Mouse (Mus musculus) brown adipose tissue, adult 24 weeks (tissue): ENCODE results near the gene Epb41l2. TPM values are rescaled to one million over a fixed set of nuclear protein-coding genes. Genes with fewer than 3 reads are reported as not detected.

Experiments
- H3K27ac ChIP-seq: fragments of 200-500 bp; replicated peaks from 2 replicates; pipeline ENCODE4 v1.5.1; 2012; ENCODE audit warnings: low read depth, mild to moderate bottlenecking, low read length
- H3K4me1 ChIP-seq: fragments of 200-500 bp; 2 replicates; pipeline ENCODE4 v1.6.1; 2012; ENCODE audit warnings: low read length, mixed read lengths; ENCODE audit not compliant: control insufficient read depth, insufficient read depth, insufficient read length
- H3K4me3 ChIP-seq: fragments of 200-500 bp; 2 replicates; pipeline ENCODE4 v1.5.1; 2012; ENCODE audit warnings: low read depth, mild to moderate bottlenecking, low read length, moderate library complexity; ENCODE audit not compliant: insufficient read depth
- polyA plus RNA-seq: library from polyadenylated mRNA; stranded (reverse); fragments of >200 nt; gene quantifications from 2 replicates; pipeline ENCODE4 v1.2.4, GENCODE M21; 2012; ENCODE audit not compliant: missing spikeins, insufficient read depth, insufficient read length

Epb41l2 gene
- polyA plus RNA-seq, 1 experiment: 148 TPM

- H3K4me1 ChIP-seq: peaks cover 20% of the 10 kb centered on the region
- no peak overlapping the region for H3K27ac ChIP-seq
- no peak overlapping the region for H3K4me3 ChIP-seq
Measured at GRCm38 (mm10) chr10:25429346-25429745, 69.7 kb downstream of the Epb41l2 start.

- Histone ChIP-seq H3K4me3 (no peak overlapping the region), H3K4me1 (peaks cover 23% of the 10 kb centered on the region), H3K27ac (peak overlapping the region; percentile 58; the same call in 1 of the 2 replicates)
Measured at GRCm38 (mm10) chr10:25430862-25431261, 71.3 kb downstream of the Epb41l2 start.

DNA sequence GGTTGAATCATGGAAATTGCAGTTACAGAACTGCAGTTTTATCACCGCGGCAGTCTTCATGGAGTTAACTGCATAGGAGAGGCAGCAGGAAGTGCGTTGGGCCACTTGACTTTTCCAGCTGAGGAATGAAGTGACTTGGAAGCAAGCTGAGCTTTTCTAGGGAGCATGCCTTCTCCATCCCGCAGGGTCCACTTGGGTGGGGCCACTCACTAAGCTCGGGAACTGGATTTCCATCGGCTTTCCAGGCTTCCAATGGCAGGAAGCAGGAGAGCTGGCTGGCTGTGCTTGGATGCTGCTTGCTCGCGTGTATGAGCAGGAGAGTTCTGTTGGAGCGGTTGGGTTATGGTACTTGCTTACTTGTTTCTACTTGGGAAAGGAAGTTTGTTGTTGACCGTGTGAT, 72.8 kb downstream of the Epb41l2 start:
- Histone ChIP-seq H3K27ac (peak overlapping the region; percentile 74), H3K4me3 (peak overlapping the region; percentile 29), H3K4me1 (peaks cover 18% of the 10 kb centered on the region)

- H3K27ac ChIP-seq: peak overlapping the region; percentile 74
- H3K4me3 ChIP-seq: peak overlapping the region; percentile 29
- peaks cover 14% of the 10 kb centered on the region for H3K4me1 ChIP-seq
Measured at GRCm38 (mm10) chr10:25432938-25433337, 73.3 kb downstream of the Epb41l2 start.

GRCm38 (mm10) chr10:25433524-25433923, 73.9 kb downstream of the Epb41l2 start:
- Histone ChIP-seq H3K27ac (0 out of 2 replicates have a peak overlapping the region, but pooled peaks have one; percentile 12), H3K4me1 (peaks cover 14% of the 10 kb centered on the region), H3K4me3 (peak overlapping the region; percentile 23; the same call in 1 of the 2 replicates)

- Histone ChIP-seq H3K27ac (0 out of 2 replicates have a peak overlapping the region, but pooled peaks have one; percentile 6), H3K4me3 (no peak overlapping the region), H3K4me1 (peaks cover 19% of the 10 kb centered on the region)
Measured at GRCm38 (mm10) chr10:25434358-25435044, 74.9 kb downstream of the Epb41l2 start.

DNA sequence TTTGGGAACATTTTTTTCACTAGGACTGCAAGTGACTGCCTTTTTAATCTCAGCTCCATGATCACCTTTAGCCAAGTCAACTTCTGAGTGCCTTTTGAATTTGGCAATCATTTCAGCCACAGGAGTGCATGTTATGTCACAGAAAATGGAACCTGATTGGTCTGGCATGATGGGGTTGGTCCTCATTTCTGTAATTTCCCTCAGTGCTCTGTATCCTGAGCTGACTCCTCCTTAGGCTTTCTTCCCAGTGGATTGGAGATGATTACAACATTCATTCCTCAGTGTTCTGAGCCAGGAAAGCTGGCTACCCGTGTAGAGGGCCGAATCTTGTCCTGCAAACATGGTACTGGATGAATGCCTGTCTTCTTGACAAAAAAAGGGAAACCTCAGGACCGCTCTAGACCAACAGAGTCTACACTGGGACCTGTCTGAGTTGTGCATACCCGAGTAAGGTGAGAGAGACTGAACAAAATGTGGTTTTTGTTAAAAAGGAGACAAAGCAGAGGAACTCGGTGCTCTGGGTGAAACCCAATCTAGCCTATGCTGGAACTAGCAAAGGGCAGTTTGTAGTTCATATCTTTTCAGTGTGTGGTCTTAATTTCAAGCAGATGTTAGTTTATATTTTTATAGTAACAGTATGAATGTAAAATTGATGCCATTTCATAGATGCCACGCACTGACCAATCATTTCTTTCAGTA, 77.3 kb downstream of the Epb41l2 start:
- H3K4me3 ChIP-seq: peak overlapping the region; percentile 65
- H3K27ac ChIP-seq: peak overlapping the region; percentile 85
- H3K4me1 ChIP-seq: peaks cover 30% of the 10 kb centered on the region

DNA sequence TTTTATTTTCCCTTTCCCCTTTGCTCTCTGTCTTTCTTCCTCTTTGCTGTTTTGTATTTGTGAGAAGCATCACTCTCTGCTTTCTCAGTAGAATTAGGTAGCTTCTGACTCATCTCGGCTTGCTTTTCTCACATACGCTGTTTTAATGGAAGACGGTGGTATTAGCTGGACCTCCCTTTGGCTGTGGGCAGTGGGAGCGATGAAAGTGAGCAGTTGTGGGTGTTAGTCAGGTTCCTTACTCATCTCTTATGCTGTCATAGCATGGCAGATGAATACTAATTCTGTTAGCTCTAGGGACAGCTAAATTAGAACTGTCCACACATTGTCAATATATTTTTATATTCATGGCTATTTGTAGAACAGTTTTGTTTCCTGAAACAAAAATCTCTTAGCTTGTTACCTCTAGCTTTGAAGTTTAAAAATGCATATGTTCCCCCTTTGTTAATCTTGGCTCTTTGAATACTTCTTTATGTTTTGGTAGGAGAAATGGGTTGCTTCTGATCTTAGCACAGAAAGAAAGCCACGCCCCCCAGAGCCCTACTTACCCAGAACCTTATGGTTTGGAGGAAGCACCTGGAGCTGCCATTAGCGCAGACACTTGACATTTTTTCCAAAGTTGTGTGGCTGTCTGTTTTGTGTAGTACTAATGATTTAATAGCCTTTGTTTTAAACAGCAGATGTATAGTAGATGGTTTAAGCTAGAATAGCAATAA, 78.1 kb downstream of the Epb41l2 start:
- H3K27ac ChIP-seq: peak overlapping the region; percentile 85
- H3K4me1 ChIP-seq: peaks cover 24% of the 10 kb centered on the region
- H3K4me3 ChIP-seq: peak overlapping the region; percentile 65

DNA sequence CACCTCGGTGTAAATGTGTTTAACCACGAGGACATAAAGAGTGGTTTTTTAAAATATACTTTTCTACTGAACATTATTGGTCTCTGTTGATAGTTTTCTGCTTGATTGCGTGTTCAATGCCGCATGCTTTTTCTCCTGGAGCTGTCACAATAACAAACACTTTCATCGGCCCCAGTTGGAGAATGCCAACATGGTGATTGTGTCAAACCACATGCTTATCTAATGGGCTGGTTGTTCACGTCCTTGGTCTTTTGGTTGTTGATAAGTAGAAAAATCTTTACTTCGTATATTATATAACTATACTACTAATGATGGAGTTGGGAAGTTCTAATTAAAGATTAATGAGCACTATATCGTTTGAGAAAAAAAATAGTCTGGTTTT, 78.7 kb downstream of the Epb41l2 start:
- H3K4me1 ChIP-seq: peaks cover 24% of the 10 kb centered on the region
- H3K27ac ChIP-seq: no peak overlapping the region
- peak overlapping the region; percentile 43 for H3K4me3 ChIP-seq

GRCm38 (mm10) chr10:25439163-25439562, 79.6 kb downstream of the Epb41l2 start:
- no peak overlapping the region; the same call in 1 of the 2 replicates for H3K27ac ChIP-seq
- H3K4me1 ChIP-seq: peaks cover 25% of the 10 kb centered on the region
- peak overlapping the region; percentile 30 for H3K4me3 ChIP-seq

- 0 out of 2 replicates have a peak overlapping the region, but pooled peaks have one; percentile 3 for H3K27ac ChIP-seq
- no peak overlapping the region for H3K4me3 ChIP-seq
- peaks cover 25% of the 10 kb centered on the region for H3K4me1 ChIP-seq
Measured at GRCm38 (mm10) chr10:25439856-25440255, 80.3 kb downstream of the Epb41l2 start.

GRCm38 (mm10) chr10:25441405-25441804, 81.8 kb downstream of the Epb41l2 start:
- H3K27ac ChIP-seq: no peak overlapping the region
- H3K4me1 ChIP-seq: peaks cover 21% of the 10 kb centered on the region
- no peak overlapping the region for H3K4me3 ChIP-seq

DNA sequence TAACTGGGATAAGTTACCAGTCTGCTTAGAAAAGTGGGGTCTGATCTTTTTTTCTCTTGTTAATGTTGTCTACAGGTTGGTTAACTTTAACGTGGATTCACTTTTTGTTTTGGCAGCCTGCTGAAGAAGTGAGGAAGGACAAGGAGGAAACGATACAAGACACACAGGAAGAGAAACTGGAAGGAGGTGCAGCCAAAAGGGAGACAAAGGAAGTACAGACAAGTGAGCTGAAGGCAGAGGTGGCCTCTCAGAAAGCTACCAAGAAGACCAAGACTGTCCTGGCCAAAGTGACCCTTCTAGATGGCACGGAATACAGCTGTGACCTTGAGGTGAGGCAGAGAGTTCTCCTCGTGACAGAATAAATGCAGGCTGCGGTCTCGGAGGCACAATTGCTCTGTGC, 84.0 kb downstream of the Epb41l2 start:
- H3K4me3 ChIP-seq: no peak overlapping the region
- peaks cover 25% of the 10 kb centered on the region for H3K4me1 ChIP-seq
- peak overlapping the region; percentile 55 for H3K27ac ChIP-seq

- no peak overlapping the region for H3K4me3 ChIP-seq
- peak overlapping the region; percentile 55 for H3K27ac ChIP-seq
- H3K4me1 ChIP-seq: peaks cover 24% of the 10 kb centered on the region
Measured at GRCm38 (mm10) chr10:25444198-25444783, 84.7 kb downstream of the Epb41l2 start.
